Mouse (Mus musculus): ENCODE results near the gene Ppcs.

Gene Ppcs

GRCm38 (mm10) chr4:119417894-119418293 is 4.3 kb downstream of the Ppcs start:
- in situ Hi-C loops (cut with MboI, MseI): no loop called here

- in situ Hi-C loops (cut with MboI, MseI): no loop called here
These were observed 5.0 kb downstream of the Ppcs start for GRCm38 (mm10) chr4:119417270-119417669.

GRCm38 (mm10) chr4:119415072-119415753 is 7.0 kb downstream of the Ppcs start, which contains the start of gene Ccdc30:
TSS of gene Ccdc30 (minus strand) at chr4:119415521.
- in situ Hi-C loops (cut with MboI, MseI): no loop called here

GRCm38 (mm10) chr4:119412791-119413190 is 9.4 kb downstream of the Ppcs start:
- in situ Hi-C loops (cut with MboI, MseI): no loop called here

- in situ Hi-C loops (cut with MboI, MseI): no loop called here
These were observed 10.2 kb downstream of the Ppcs start for GRCm38 (mm10) chr4:119411877-119412650.

- in situ Hi-C loops (cut with MboI, MseI): no loop called here
These were observed 18.8 kb downstream of the Ppcs start for GRCm38 (mm10) chr4:119403431-119403830.

- in situ Hi-C loops (cut with MboI, MseI): no loop called here
These were observed 21.3 kb downstream of the Ppcs start for GRCm38 (mm10) chr4:119400896-119401295.

GRCm38 (mm10) chr4:119398751-119399150 is 23.5 kb downstream of the Ppcs start:
- in situ Hi-C loops (cut with MboI, MseI): no loop called here

GRCm38 (mm10) chr4:119390369-119390768 is 31.9 kb downstream of the Ppcs start:
- in situ Hi-C loops (cut with MboI, MseI): no loop called here

GRCm38 (mm10) chr4:119389184-119389583 is 33.0 kb downstream of the Ppcs start:
- in situ Hi-C loops (cut with MboI, MseI): no loop called here

GRCm38 (mm10) chr4:119381471-119382190 is 40.6 kb downstream of the Ppcs start:
- in situ Hi-C loops (cut with MboI, MseI): no loop called here

- in situ Hi-C loops (cut with MboI, MseI): no loop called here
These were observed 52.8 kb downstream of the Ppcs start for GRCm38 (mm10) chr4:119369460-119369859.

Data from T-helper 17 cell (primary cell).